Mouse (Mus musculus): ENCODE measurements around the gene Hck. TPM values are rescaled to one million over a fixed set of nuclear protein-coding genes. Genes with fewer than 3 reads are reported as not detected.

The Hck gene
- polyA plus RNA-seq, 2 experiments: 8.4 to 11.1 TPM

- DNase-seq (ENCODE audit: low spot score) (no peak), ATAC-seq (ENCODE audit: low FRiP score, low read depth) (no peak)
- H3K9me3 ChIP-seq (ENCODE audit: control insufficient read depth, low read length): no peaks in the 10 kb centered on the region
- H3K9ac ChIP-seq (ENCODE audit: low read depth, low read length, severe bottlenecking): no peak overlapping the region
- H3K4me2 ChIP-seq (replicated peaks; ENCODE audit: low read depth, low read length, severe bottlenecking): no peak overlapping the region
- H3K27ac ChIP-seq (replicated peaks; ENCODE audit: low read depth, low read length): no peak overlapping the region
- 76% methylated on average over 3 of the region's 3 CpGs for WGBS
- H3K27me3 ChIP-seq (ENCODE audit: control insufficient read depth, insufficient read depth, low read length): no peaks in the 10 kb centered on the region
- H3K4me1 ChIP-seq (ENCODE audit: control insufficient read depth, insufficient read depth, low read length): no peaks in the 10 kb centered on the region
- H3K36me3 ChIP-seq (ENCODE audit: control insufficient read depth, insufficient read depth, low read length): no peaks in the 10 kb centered on the region
- TF ChIP-seq POLR2A (IDR thresholded peaks at IDR 0.05; ENCODE audit: borderline replicate concordance, extremely low read depth, insufficient read depth, insufficient read length): no peak
- H3K4me3 ChIP-seq (replicated peaks; ENCODE audit: low read length): no peak overlapping the region
Observed at GRCm38 (mm10) chr2:153149742-153150141, 41.5 kb downstream of the Hck start.

GRCm38 (mm10) chr2:153151026-153151425, 42.8 kb downstream of the Hck start:
- no peak for TF ChIP-seq POLR2A (IDR thresholded peaks at IDR 0.05; ENCODE audit: borderline replicate concordance, extremely low read depth, insufficient read depth, insufficient read length)
- no peak overlapping the region for H3K4me3 ChIP-seq (replicated peaks; ENCODE audit: low read length)
- H3K9me3 ChIP-seq (ENCODE audit: control insufficient read depth, low read length): no peaks in the 10 kb centered on the region
- H3K36me3 ChIP-seq (ENCODE audit: control insufficient read depth, insufficient read depth, low read length): no peaks in the 10 kb centered on the region
- no peaks in the 10 kb centered on the region for H3K4me1 ChIP-seq (ENCODE audit: control insufficient read depth, insufficient read depth, low read length)
- no peaks in the 10 kb centered on the region for H3K27me3 ChIP-seq (ENCODE audit: control insufficient read depth, insufficient read depth, low read length)
- no peak for ATAC-seq (ENCODE audit: low FRiP score, low read depth)
- no peak overlapping the region for H3K9ac ChIP-seq (ENCODE audit: low read depth, low read length, severe bottlenecking)
- H3K27ac ChIP-seq (replicated peaks; ENCODE audit: low read depth, low read length): no peak overlapping the region
- no peak overlapping the region for H3K4me2 ChIP-seq (replicated peaks; ENCODE audit: low read depth, low read length, severe bottlenecking)
- DNase-seq (ENCODE audit: low spot score): no peak
- 73% methylated on average over 7 of the region's 7 CpGs for WGBS

DNA sequence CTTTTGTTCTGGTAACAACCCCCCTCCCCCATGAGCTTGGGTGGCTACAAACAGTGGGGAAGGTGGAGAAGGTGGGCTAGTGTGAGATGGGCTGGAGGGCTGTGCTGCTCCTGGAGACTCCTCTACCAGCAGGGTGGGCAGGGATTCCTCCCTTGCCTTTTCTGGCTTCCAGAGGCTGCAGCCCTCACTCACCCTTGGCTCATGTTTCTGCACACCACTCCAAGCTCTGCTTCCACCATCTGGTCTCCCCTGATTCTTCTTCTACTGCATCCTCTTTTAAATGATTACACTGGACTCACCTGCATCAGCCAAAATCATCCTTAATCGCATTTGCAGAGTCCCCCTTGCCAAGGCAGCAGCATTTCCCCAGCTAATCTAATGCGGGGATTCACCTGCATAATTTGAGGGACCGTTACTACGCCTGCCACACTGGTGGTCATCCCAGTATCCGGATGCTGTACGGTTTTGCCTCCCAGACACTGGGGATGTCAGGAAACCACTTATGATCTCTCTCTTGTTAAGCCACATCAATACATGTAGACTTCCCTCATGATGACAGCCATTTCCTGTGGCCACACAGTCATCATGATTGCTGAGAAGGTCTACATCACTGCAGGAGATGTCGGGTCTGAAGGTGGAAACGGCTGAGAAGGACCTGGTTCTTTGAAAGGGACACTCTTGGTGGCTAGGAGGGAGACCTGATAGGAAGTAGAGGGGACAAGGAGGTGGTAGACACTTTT, 43.8 kb downstream of the Hck start:
- no peak for ATAC-seq (ENCODE audit: low FRiP score, low read depth)
- no peak overlapping the region for H3K27ac ChIP-seq (replicated peaks; ENCODE audit: low read depth, low read length)
- no peak for TF ChIP-seq POLR2A (IDR thresholded peaks at IDR 0.05; ENCODE audit: borderline replicate concordance, extremely low read depth, insufficient read depth, insufficient read length)

GRCm38 (mm10) chr2:153153033-153153450, 44.8 kb downstream of the Hck start:
- Histone ChIP-seq H3K27ac (replicated peaks; ENCODE audit: low read depth, low read length) (no peak overlapping the region), H3K9me3 (ENCODE audit: control insufficient read depth, low read length) (no peaks in the 10 kb centered on the region), H3K4me1 (ENCODE audit: control insufficient read depth, insufficient read depth, low read length) (no peaks in the 10 kb centered on the region), H3K36me3 (ENCODE audit: control insufficient read depth, insufficient read depth, low read length) (no peaks in the 10 kb centered on the region), H3K4me3 (replicated peaks; ENCODE audit: low read length) (no peak overlapping the region), H3K9ac (ENCODE audit: low read depth, low read length, severe bottlenecking) (no peak overlapping the region), H3K27me3 (ENCODE audit: control insufficient read depth, insufficient read depth, low read length) (no peaks in the 10 kb centered on the region), H3K4me2 (replicated peaks; ENCODE audit: low read depth, low read length, severe bottlenecking) (no peak overlapping the region)
- TF ChIP-seq POLR2A (IDR thresholded peaks at IDR 0.05; ENCODE audit: borderline replicate concordance, extremely low read depth, insufficient read depth, insufficient read length): no peak
- ATAC-seq (ENCODE audit: low FRiP score, low read depth): no peak
- DNase-seq (ENCODE audit: low spot score): no peak
- 64% methylated on average over 4 of the region's 4 CpGs for WGBS

More for the DNA sequence above, 43.8 kb downstream of the Hck start:
- WGBS: 72% methylated on average over 8 of the region's 8 CpGs
- no peaks in the 10 kb centered on the region for H3K36me3 ChIP-seq (ENCODE audit: control insufficient read depth, insufficient read depth, low read length)
- no peaks in the 10 kb centered on the region for H3K9me3 ChIP-seq (ENCODE audit: control insufficient read depth, low read length)
- no peak overlapping the region for H3K4me2 ChIP-seq (replicated peaks; ENCODE audit: low read depth, low read length, severe bottlenecking)
- no peak for DNase-seq (ENCODE audit: low spot score)
- no peak overlapping the region for H3K4me3 ChIP-seq (replicated peaks; ENCODE audit: low read length)
- no peaks in the 10 kb centered on the region for H3K4me1 ChIP-seq (ENCODE audit: control insufficient read depth, insufficient read depth, low read length)
- no peak overlapping the region for H3K9ac ChIP-seq (ENCODE audit: low read depth, low read length, severe bottlenecking)
- H3K27me3 ChIP-seq (ENCODE audit: control insufficient read depth, insufficient read depth, low read length): no peaks in the 10 kb centered on the region

DNA sequence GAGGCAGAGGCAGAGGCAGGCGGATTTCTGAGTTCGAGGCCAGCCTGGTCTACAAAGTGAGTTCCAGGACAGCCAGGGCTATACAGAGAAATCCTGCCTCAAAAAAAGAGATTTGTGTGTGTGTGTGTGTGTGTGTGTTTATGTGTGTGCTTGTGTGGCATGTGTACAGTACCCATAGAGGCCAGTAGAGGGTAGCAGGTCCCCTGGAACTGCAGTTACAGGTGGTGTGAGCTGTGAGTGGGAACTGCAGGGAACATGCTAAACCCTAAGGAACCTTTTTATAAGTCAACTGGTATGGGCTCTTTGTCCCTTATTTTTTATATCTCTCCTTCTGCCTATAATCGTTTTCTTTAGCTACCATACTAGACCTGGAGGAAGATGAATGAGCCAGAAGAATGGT, 49.0 kb downstream of the Hck start:
- peaks cover 3% of the 10 kb centered on the region for H3K4me1 ChIP-seq (ENCODE audit: control insufficient read depth, insufficient read depth, low read length)
- H3K9me3 ChIP-seq (ENCODE audit: control insufficient read depth, low read length): no peaks in the 10 kb centered on the region
- no peaks in the 10 kb centered on the region for H3K27me3 ChIP-seq (ENCODE audit: control insufficient read depth, insufficient read depth, low read length)
- no peak overlapping the region for H3K4me2 ChIP-seq (replicated peaks; ENCODE audit: low read depth, low read length, severe bottlenecking)
- H3K36me3 ChIP-seq (ENCODE audit: control insufficient read depth, insufficient read depth, low read length): no peaks in the 10 kb centered on the region
- no peak for DNase-seq (ENCODE audit: low spot score)
- H3K27ac ChIP-seq (replicated peaks; ENCODE audit: low read depth, low read length): no peak overlapping the region
- no peak overlapping the region for H3K4me3 ChIP-seq (replicated peaks; ENCODE audit: low read length)
- TF ChIP-seq POLR2A (IDR thresholded peaks at IDR 0.05; ENCODE audit: borderline replicate concordance, extremely low read depth, insufficient read depth, insufficient read length): no peak
- H3K9ac ChIP-seq (ENCODE audit: low read depth, low read length, severe bottlenecking): no peak overlapping the region
- 71% methylated on average over 1 of the region's 3 CpGs for WGBS
- no peak for ATAC-seq (ENCODE audit: low FRiP score, low read depth)

Data from limb, embryonic 14.5 days (tissue).